Mouse (Mus musculus) gastrocnemius, adult 8-10 months (tissue): ENCODE results near the gene Hp1bp3. TPM values are rescaled to one million over a fixed set of nuclear protein-coding genes. Genes with fewer than 3 reads are reported as not detected.

Experiments
- DNase-seq, 2 experiments: peaks; one replicate each; pipeline ENCODE4 v3.0.0; 2022; ENCODE audit warnings: low spot score in 2 of 2
- total RNA-seq, 4 experiments: library from RNA; stranded (reverse); gene quantifications; 2 replicates each; pipeline ENCODE4 v1.2.4; 2022

Hp1bp3 gene
- 10 to 100 TPM; 53.9 to 62.9 (median 58.3) TPM for total RNA-seq

DNA sequence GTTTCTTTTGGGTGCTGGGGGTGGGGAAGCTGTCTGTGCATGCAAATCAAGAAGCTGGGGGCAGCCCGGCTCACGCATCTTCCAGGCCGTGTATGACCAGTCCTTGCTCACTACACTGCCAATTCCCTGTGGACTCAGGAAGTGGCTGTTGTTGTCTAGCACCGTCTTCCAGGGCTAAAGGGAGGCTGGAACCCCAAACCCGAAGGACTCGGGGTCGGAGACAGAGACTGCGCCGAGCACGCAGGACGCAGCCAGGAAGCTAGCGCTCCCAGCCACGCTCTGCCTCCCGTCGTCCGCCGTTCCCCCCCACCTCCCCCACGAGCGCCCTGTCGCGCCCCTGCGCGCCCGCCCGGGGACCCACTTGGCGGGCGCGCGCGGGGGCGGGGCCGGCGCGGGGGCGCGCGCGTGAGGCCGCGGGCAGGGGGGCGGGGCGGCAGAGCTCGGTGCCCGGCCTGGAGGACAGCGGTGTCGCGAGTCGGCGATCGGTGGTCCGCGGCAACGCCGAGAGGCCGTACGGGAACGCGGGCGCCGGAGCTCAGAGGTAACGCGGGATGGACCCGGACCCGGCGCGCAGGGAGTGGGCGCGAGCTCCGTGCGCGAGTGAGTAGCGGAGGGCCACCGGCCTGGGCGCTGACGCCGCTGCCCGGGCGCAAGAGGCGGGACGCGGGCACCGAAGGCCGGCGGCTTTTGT, at the start of gene Hp1bp3:
Gene Hp1bp3, plus strand, starts transcription at position 97 of the 691 bp plus-strand sequence.
- DNase-seq, result peak; percentile 70 to 76

DNA sequence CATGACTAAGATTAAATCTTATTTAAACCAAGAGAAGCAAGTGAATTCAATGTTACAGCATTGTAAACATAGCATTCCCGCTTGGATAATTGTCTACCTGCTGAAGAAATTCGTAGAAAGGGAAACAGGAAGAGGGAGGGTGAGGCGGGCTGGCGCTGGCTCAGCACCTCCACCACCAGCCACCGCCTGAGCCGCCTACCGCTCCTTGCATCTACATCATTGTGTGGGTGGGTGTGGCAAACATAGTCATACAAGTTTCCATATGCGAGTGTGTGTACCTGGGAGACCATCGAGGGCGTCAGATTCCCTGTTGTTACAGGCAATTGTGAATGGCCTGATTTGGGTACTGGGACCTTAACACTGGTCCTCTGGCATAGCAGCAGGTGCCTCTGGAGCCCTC, 49.6 kb upstream of the Hp1bp3 start:
- DNase-seq, result no peak

DNA sequence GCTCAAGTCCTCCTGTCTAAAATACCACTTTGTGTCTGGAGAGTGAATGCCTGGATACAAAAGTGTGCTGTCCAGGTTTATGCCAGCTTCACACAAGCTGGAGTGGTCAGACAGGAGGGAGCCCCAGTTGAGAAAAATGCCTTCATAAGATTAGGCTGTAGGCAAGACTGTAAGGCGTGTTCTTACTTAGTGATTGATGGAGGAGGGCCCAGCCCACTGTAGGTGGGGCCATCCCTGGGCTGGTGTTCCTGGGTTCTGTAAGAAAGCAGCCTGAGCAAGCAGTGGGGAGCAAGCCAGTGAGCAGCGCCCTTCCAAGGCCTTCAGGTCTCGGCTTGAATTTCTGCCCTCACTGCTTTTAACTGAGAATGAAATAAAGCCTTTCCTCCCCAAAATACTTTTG, 47.9 kb upstream of the Hp1bp3 start:
- DNase-seq, result no peak

DNA sequence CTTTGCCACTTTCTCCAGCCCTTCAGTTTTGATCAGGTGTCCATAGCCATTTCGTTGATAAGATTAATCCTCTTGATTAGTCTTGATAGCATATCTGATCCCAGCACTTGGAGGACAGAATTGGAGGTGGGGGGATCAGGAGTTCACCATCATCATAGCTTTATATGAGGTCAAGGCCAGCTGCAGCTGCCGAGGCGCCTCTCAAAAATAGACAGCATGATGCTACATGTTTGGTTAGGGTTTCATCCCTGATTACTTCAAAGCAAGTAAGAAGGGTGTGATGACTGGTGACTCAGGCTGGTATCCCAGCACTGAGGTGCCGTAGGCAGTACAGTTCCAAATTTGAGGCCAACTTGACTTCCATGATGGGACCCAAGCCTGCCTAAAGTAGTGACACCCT, 46.7 kb upstream of the Hp1bp3 start:
- no peak for DNase-seq

DNA sequence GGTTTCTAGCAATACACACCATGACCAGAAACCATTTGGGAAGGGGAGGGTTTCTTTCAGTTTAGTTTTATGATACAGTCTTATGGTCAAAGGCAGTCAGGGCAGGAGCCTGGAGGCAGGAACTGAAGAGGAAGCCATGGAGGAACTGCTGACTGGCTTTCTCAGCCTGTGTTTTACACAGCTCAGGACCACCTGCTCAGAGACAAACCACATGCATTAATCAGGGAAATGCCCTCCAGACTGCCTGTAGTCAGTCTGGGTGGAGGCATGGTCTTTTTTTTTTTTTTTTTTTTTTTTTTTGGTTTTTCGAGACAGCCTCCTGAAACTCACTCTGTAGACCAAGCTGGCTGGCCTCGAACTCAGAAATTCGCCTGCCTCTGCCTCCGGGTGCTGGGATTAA, 43.4 kb upstream of the Hp1bp3 start:
- DNase-seq, result no peak

DNA sequence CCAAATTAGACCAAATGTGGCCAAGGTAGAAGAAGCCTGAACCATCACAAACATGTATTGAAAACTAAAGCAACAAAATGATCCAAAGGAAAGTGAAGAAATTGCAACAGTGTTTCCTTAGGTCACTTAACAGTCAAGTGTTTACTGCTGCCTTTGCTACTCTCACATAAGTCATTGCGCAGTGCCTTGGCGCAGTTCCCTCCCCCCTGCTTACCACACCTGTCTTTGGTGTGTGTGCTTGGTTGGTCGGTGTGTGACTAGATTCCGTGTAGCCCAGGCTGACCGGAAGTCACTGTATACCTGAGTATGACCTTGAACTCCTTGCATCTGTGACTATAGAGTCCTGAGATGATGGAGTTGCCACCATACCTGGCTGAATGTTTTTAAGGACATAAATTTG, 36.7 kb upstream of the Hp1bp3 start:
- no peak for DNase-seq

DNA sequence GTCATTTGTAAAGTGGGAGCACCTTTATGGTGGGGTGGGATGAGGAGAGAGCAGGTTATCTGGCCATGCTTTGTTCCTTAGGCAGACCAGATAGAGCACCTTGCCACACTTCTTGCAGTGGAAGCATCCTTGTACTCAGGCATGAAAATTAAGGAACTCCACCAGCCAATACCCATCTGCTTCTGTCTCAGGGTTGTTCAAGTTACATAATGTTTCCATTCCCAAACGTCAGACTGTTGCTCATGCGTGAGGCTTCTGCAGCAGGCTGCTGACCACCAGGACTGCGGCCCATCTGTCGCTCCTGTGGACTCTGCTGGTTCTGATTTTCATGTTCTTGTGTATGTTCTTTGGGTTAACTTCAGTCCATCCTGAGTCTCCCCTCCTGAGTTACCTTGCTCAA, 35.4 kb upstream of the Hp1bp3 start:
- DNase-seq, result no peak

DNA sequence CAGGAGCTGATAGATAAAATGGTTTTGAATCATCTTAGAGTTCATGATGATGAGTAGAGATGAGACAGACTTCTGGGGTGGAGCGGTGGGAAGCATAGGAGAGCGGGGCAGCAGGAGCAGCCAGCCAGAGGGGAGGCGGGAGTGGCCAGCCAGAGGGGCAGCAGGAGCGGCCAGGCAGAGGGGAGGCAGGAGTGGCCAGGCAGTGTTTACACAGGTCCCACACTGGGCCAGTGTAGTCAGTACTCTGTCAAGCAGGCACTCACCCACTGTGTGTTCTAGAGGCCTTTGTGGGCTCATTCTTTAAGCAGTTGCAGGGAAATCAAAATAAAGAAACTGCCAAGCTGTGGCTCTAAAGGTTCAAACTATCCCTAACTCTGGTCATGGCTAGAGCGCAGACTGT, 32.0 kb upstream of the Hp1bp3 start:
- no peak for DNase-seq

DNA sequence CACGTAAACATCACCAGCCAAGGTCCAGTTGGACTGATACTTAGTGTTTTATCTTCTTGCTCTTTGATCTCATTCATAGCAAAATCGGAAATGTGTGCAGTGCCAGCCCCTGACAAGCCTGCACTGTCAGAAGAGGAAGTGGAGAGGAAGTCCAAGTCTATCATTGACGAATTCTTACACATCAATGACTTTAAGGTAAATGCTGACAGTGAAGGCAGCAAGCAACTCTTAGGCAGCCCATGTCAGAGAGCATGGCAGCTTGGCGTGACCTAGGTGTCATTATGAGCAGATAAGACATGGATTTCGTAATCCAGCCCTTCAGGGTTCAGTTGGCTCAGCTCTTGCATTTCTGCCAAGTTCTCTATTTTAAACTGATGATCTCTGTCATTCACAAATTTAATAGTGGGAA, 31.5 kb upstream of the Hp1bp3 start:
- no peak for DNase-seq

DNA sequence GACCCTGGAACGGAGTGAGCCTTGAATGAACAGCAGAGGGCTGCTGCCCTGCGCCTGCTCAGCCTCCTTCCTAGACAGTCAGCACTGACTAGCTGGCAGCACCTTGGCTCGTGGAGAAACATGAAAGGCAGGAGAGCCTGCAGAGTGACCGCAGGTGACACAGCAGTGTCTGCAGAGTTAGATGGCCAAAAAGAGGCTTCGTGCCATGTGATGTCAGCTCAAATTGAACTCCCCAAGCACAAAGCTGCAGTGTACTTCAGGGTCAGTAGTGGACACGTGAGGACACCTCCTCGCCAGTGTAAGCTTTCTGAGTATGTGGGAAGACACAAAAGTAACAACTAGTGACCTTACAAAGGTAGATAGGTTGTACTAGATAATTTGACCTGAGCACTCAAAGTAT, 30.1 kb upstream of the Hp1bp3 start:
- DNase-seq, result no peak

DNA sequence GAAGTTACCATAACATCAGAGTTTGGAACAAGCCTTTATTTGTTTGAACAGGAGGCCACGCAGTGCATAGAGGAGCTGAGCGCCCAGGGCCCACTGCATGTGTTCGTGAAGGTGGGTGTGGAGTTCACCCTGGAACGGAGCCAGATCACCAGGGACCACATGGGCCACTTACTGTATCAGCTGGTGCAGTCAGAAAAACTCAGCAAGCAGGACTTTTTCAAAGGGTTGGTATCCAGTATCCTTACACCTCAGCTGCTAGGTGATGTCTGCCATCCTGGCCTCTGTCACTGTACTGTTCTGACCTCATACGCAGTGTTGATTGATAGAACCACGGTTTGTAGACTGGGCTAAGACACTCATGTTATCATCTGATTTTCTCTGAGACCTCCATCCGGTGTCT, 28.1 kb upstream of the Hp1bp3 start:
- DNase-seq, result no peak

DNA sequence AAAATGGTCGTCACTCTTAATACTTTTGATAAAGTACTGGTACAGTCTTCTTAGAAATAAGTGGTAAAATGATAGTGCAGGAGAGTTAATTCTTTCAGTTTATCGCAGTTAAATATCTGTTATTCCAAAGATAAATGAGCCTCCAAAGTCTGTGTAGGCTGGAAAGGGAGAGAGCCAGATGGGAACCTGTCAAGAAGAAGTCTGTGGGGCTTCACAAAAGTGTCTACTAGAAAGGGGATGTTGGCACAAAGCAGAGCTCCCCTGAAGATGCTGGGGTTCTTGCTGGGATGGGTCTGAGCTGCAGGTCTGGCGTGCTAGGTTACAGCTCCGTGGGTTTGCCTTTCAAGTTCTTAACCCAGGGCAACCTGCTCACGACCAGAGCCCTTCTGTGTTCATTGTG, 23.5 kb upstream of the Hp1bp3 start:
- DNase-seq, result no peak

DNA sequence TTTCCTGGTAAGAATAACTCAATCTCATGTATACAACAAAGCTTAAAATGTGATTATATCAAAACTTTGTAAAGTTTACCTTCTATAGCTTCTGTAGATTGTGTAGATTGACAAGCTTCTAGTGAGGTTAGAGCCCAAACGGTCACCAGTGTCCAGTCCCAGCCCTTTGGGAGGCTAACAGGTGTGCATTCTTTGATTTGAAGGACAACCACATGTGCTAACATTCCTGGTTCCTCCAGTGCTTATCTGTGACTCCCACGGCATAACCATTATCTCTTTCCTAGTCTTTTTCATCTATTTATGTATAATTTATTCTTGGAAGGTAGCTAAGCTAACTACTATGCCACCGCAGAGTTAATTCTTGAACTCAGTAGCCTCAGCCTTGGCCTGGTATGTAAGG, 15.3 kb upstream of the Hp1bp3 start:
- no peak for DNase-seq

DNA sequence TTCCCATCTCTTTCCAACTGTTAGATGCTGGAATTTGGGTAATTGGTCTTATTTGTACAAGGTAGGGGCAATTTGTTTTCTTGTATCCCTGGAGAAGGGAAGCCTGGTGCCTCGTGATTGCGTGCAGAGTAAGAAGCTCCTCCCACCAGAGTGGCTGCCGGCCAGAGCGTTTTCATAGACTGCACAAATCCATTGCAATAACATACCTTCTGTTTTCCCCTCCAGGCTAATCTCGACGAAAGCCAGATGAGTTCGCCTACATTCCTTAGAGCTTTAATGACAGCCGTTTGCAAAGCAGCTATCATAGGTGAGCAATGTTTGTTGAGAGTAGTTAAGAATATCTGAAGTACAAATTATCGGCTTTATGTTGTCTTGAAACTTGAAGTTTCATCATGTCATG, 14.4 kb upstream of the Hp1bp3 start:
- DNase-seq, result no peak

DNA sequence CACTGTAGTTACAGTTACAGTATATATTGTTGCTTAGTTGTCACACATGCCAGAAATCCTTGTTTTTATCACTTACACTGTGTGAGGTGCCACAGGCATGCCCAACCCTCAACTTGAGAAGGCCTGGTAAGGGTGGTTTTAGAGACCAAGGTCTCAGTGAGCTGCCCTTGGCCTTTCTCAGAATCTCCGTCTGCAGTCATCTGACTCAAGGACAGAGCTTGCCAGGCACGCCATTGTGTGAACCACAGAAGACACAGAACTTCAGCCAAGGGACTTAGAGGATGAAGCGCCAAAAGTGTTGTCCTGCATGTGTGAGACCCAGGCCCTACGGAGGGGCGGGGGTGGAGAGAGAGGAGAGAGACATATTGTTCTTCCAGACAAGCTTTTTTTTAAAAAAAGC, 6.0 kb upstream of the Hp1bp3 start:
- no peak for DNase-seq

DNA sequence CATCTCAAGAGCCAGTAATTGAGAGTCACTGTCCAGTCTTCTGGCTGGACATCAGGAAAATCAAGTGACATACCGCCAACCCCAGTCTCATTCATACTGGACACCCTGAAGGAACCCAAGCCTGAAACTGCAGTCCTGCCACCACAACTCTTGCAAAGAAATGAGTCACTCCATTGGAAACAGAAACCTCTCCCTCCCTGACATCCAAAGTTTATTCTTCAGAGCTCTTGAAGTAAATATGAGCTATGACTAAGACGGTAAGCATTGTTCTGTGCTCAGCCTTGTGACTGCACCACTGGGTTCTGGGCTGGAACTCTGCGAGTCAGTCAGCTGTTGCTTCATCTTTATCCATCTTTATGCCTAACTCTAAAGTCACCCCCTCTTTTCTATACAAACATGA, 2.2 kb upstream of the Hp1bp3 start:
- DNase-seq, result no peak

DNA sequence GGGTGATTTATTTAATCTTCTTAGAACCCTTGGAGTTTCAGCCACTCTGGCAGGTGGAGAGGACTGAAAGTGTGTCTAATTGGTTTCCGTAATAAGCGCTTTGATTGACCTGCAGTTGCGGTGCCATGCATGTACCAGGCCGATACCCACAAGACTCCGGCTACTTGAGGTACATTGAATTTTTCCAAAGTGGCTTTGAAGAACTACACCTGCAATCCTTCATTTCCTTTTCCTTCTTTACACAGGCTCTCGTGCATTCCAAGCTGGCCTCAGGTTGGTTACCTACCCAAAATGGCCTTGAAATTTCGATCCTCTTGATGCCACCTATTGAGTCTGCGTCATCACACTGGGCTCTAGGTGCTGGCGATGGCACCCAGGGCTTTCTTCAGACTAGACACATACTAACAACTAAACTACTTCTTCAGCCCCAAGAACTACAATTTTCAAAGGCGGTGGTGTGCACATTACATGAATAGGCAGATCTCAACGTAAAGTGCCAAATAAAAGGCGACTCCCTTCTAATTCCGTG, 361 bp upstream of the Hp1bp3 start:
- no peak for DNase-seq

DNA sequence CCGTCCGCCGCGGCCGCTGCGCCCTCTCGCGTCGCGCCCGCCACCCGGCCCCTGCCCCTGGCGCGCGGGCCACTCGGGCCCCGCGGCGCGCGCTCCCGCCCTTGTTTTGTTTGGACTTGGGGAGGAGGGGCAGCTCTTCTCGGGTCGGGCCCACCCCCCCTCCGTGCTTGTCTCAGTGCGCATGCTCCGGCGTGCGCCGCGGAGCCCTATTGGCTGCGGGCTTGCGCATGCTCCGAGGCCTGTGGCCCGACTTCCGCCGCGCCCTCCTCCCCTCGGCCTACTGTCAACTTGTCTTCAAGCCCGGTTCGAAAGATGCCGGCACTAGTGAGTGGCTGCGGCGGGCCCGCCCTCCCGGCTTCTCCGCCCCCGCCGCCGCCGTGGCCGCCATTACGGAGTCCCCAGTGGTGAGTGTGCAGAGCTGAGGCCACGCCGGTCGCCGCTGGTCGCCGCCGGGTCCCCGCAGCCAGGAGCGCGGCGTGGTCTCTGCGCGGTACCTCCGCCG, 846 bp downstream of the Hp1bp3 start:
- peak; percentile 97 to 98 for DNase-seq

DNA sequence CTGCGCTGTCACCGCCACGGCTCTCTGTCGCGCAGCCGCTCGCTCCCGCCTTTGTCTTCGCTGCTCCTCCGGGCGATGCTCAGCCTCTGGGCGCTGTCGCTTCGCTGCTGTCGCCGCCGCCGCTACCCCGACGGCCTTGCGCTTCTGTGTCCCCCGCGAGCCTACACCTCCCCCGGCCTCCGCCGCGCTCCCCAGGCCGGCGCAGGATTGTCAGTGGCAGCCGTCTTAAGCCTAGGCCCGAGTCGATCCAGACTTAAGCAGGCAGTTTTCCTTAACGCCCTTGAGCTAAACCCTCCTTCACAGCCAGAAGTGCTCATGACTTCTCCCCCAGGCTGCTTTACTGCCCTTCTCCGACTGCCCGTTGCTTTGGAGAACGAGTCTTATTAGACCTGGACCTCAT, 1.3 kb downstream of the Hp1bp3 start:
- peak in 1 of 2 experiments; percentile 9 for DNase-seq

DNA sequence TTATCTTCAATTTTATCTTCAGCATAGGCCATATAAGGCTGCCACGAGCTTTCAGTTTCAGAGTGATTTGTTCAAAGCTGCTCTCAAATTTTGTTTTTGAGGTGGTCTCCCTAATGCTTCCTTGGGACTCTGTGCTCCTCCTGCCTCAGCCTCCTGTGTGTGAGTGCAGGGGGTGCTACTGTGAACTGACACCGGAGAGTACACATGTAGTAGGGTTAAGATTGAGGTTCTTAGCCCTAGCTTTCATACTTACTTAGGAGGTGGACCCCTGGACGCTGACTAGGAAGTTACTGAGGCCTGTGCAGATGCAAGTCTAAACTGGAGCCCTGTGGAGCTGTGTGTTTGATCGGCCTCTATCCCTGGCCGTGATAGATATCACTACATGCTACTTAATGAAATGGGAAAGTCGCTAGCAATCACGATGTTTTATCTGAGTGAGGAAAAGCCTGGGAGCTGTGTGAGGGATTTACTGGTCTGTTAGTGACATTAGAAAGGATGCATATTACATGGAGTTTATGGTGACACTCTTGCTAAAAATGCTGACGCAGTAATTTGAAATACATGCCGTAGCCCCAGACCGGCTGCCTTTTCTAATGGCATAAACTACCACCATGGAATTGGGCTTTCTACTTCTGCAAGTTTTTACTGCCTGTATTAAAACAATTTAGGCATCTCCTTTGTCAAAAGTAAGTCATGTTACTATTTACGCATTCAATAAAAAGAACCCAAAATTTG, 2.0 kb downstream of the Hp1bp3 start:
- no peak for DNase-seq

DNA sequence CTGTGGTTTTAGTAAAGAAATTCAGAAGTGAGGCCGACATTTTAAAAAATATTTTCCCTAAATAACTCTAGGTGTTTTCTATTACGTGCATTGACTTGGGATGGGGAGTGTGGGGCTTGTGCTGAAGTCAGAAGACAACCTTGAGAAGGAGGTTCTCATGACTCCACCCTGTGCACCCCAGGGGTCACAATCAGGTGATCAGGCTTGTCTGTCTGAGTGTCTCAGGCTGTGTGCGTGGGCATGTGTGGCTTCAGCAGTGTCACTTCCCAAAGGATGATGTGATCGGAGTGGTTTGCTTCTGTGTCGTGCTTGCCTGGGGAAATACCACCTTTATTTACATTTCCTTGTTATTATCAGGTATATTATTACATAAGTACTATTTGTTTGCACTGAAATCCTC, 3.2 kb downstream of the Hp1bp3 start:
- no peak for DNase-seq

DNA sequence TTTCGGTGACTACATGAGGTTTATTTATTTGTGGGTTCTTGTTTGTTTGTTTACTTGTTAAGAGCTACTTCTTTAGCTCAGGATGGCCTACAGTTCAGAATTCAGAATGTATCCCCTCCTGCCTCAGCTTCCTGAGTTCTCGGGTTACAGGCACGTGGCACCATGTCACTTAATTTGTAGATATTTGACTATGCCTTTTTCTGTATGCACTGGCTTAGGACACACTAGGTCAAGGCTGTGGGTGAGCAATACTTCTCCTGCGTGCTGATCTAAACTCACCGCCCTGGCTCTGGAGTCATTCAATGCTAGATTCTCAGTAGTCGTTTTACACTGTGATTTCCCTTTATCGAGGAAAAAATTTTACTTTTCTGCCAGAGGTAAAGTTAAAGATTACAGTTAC, 4.7 kb downstream of the Hp1bp3 start:
- no peak for DNase-seq

DNA sequence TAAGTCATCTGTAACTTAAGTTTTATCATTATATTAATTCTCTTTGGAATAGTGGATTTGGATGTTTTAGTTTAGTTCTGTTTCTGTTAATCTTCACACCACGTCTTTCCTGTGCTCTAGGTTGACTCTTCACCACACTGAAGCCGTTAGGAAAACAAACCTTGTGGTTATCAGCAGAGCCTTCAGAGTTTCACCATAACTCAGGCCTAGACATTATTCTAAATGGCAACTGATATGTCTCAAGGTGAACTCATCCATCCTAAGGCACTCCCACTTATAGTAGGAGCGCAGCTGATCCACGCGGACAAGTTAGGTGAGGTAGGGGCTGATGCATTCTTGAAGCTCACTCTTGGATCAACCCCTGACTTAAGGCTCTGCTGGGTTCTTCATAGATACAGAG, 5.3 kb downstream of the Hp1bp3 start:
- DNase-seq, result no peak
